ENCODE assay signal across 1 mouse cellular context in genomic region chr11:53706934-53707717, GRCm38 (mm10).
TF ChIP-seq lines count a peak whose summit lies in the region.

Gene Rad50, minus strand, starts transcription at chr11:53707319.

TF ChIP-seq in MEL, 35 proteins besides CTCF, POLR2A, EP300 and RAD21 (continued from another document):
- no peak for TF ChIP-seq RCOR1 (IDR thresholded peaks at IDR 0.05; ENCODE audit: low read depth, low read length)
- peak; percentile 90 for TF ChIP-seq POLR2AphosphoS5 (IDR thresholded peaks at IDR 0.05; ENCODE audit: borderline replicate concordance, low read depth, low read length)
- no peak for TF ChIP-seq CHD1 (IDR thresholded peaks at IDR 0.05; ENCODE audit: low read depth, low read length)
- TF ChIP-seq KAT2A (conservative IDR thresholded peaks at IDR 0.05; ENCODE audit: low read depth, low read length): no peak; the same call in 1 of the 2 replicates
